Mouse (Mus musculus) limb, embryonic 11.5 days (tissue): Measurements from ENCODE around the gene Eif3i. TPM values are rescaled to one million over a fixed set of nuclear protein-coding genes. Genes with fewer than 3 reads are reported as not detected.
A peak's percentile ranks its signal among the peaks of the same experiment; 100 is the strongest.

Experiments used
- ATAC-seq: fragments of 200-750 bp; cut with Nextera tagmentation; 2 replicates; pipeline ENCODE4 v1.8.0; 2017; ENCODE audit warnings: low read depth; ENCODE audit not compliant: insufficient number of reproducible peaks, low FRiP score, low TSS enrichment
- DNase-seq: peaks from one replicate; pipeline ENCODE4 v3.0.0-alpha.2; 2015; ENCODE audit warnings: low spot score
- H3K27ac ChIP-seq: fragments of 300-500 bp; sonication (generic); replicated peaks from 2 replicates; pipeline ENCODE4 v1.5.1; 2014; ENCODE audit warnings: low read depth, mild to moderate bottlenecking, low read length
- H3K27me3 ChIP-seq: fragments of 300-500 bp; sonication (generic); 2 replicates; pipeline ENCODE4 v1.6.1; 2014; ENCODE audit warnings: mild to moderate bottlenecking, low read length, mixed read lengths; ENCODE audit not compliant: control insufficient read depth, insufficient read depth
- H3K36me3 ChIP-seq: fragments of 300-500 bp; sonication (generic); 2 replicates; pipeline ENCODE4 v1.6.1; 2014; ENCODE audit warnings: mild to moderate bottlenecking, low read length, moderate library complexity, mixed read lengths; ENCODE audit not compliant: control insufficient read depth, insufficient read depth
- H3K4me1 ChIP-seq: fragments of 300-500 bp; sonication (generic); 2 replicates; pipeline ENCODE4 v1.6.1; 2014; ENCODE audit warnings: low read length, mixed read lengths; ENCODE audit not compliant: control insufficient read depth, insufficient read depth
- H3K4me2 ChIP-seq: fragments of 300-500 bp; sonication (generic); 2 replicates; pipeline ENCODE4 v1.6.1; 2014; ENCODE audit warnings: low read depth, mild to moderate bottlenecking, moderate library complexity; ENCODE audit not compliant: severe bottlenecking
- H3K4me3 ChIP-seq: fragments of 300-500 bp; sonication (generic); 2 replicates; pipeline ENCODE4 v1.5.1; 2014; ENCODE audit warnings: low read depth, low read length
- H3K9ac ChIP-seq: fragments of 300-500 bp; sonication (generic); 2 replicates; pipeline ENCODE4 v1.6.1; 2014; ENCODE audit warnings: mild to moderate bottlenecking, low read length
- H3K9me3 ChIP-seq: fragments of 300-500 bp; sonication (generic); 2 replicates; pipeline ENCODE4 v1.6.1; 2016; ENCODE audit warnings: low read length; ENCODE audit not compliant: control insufficient read depth
- WGBS: fragments of 180-500 bp; shearing (Covaris S2); extraction: QIAGEN DNeasy Blood & Tissue Kit; methylation state at CpG from one replicate; pipeline ENCODE4 v1.1.7; 2014; 5-methylcytosine and 5-hydroxymethylcytosine counted together
- polyA plus RNA-seq: library from polyadenylated mRNA; unstranded; fragments of >200 nt; fragmentation: Nextera tagmentation; extraction: Ambion mirVana; gene quantifications from 2 replicates; pipeline ENCODE4 v1.2.1, GENCODE M21; 2014

Gene Eif3i
- polyA plus RNA-seq, 1 experiment from 2014 or later: 317 TPM

GRCm38 (mm10) chr4:129631867-129632266, 31.4 kb upstream of the Eif3i start:
- DNase-seq (no peak), ATAC-seq (no peak)
- Histone ChIP-seq H3K4me1 (no peaks in the 10 kb centered on the region), H3K9me3 (no peaks in the 10 kb centered on the region), H3K4me3 (no peak overlapping the region), H3K9ac (no peak overlapping the region), H3K4me2 (no peak overlapping the region), H3K36me3 (peaks cover 73% of the 10 kb centered on the region), H3K27ac (no peak overlapping the region), H3K27me3 (no peaks in the 10 kb centered on the region)
- 93% methylated on average over 12 of the region's 12 CpGs for WGBS

GRCm38 (mm10) chr4:129630944-129631343, 30.5 kb upstream of the Eif3i start:
- Histone ChIP-seq H3K9ac (no peak overlapping the region), H3K27ac (no peak overlapping the region), H3K36me3 (peaks cover 71% of the 10 kb centered on the region), H3K4me3 (no peak overlapping the region), H3K27me3 (no peaks in the 10 kb centered on the region), H3K4me1 (no peaks in the 10 kb centered on the region), H3K4me2 (no peak overlapping the region), H3K9me3 (no peaks in the 10 kb centered on the region)
- DNase-seq (no peak), ATAC-seq (no peak)
- WGBS: 87% methylated on average over 4 of the region's 4 CpGs

- no peak overlapping the region for H3K4me2 ChIP-seq
- H3K9me3 ChIP-seq: no peaks in the 10 kb centered on the region
- H3K4me1 ChIP-seq: peaks cover 25% of the 10 kb centered on the region
- no peaks in the 10 kb centered on the region for H3K27me3 ChIP-seq
- peaks cover 40% of the 10 kb centered on the region for H3K36me3 ChIP-seq
- H3K4me3 ChIP-seq: no peak overlapping the region
- WGBS: 76% methylated on average over 6 of the region's 6 CpGs
- ATAC-seq (no peak), DNase-seq (no peak)
- H3K9ac ChIP-seq: no peak overlapping the region
- H3K27ac ChIP-seq: no peak overlapping the region
Measured at GRCm38 (mm10) chr4:129626035-129626434, 25.6 kb upstream of the Eif3i start.

- WGBS: 43% methylated on average over 4 of the region's 4 CpGs
- Histone ChIP-seq H3K4me3 (no peak overlapping the region), H3K9ac (no peak overlapping the region; the same call in 1 of the 2 replicates), H3K36me3 (peaks cover 35% of the 10 kb centered on the region), H3K4me1 (peaks cover 25% of the 10 kb centered on the region), H3K4me2 (peak overlapping the region; percentile 84), H3K27me3 (no peaks in the 10 kb centered on the region), H3K9me3 (no peaks in the 10 kb centered on the region), H3K27ac (no peak overlapping the region)
- DNase-seq: no peak
- ATAC-seq: no peak
Measured at GRCm38 (mm10) chr4:129625496-129625895, 25.0 kb upstream of the Eif3i start.

- Histone ChIP-seq H3K9ac (peak overlapping the region; percentile 40), H3K4me3 (peak overlapping the region; percentile 57; the same call in 1 of the 2 replicates), H3K9me3 (no peaks in the 10 kb centered on the region), H3K4me2 (peak overlapping the region; percentile 84), H3K27me3 (no peaks in the 10 kb centered on the region), H3K27ac (peak overlapping the region; percentile 74), H3K36me3 (peaks cover 30% of the 10 kb centered on the region), H3K4me1 (peaks cover 25% of the 10 kb centered on the region)
- DNase-seq (peak; percentile 73), ATAC-seq (no peak)
- WGBS: 0% methylated on average over 6 of the region's 6 CpGs
Measured at GRCm38 (mm10) chr4:129625029-129625370, 24.6 kb upstream of the Eif3i start.

GRCm38 (mm10) chr4:129624281-129625028, 24.0 kb upstream of the Eif3i start:
- H3K4me2 ChIP-seq: peak overlapping the region; percentile 84
- WGBS: 2% methylated on average over 18 of the region's 18 CpGs
- H3K36me3 ChIP-seq: peaks cover 26% of the 10 kb centered on the region
- no peaks in the 10 kb centered on the region for H3K27me3 ChIP-seq
- H3K27ac ChIP-seq: peak overlapping the region; percentile 74
- H3K9me3 ChIP-seq: no peaks in the 10 kb centered on the region
- DNase-seq (peak; percentile 83), ATAC-seq (peak; percentile 67)
- peaks cover 25% of the 10 kb centered on the region for H3K4me1 ChIP-seq
- H3K4me3 ChIP-seq: peak overlapping the region; percentile 57
- H3K9ac ChIP-seq: peak overlapping the region; percentile 73

GRCm38 (mm10) chr4:129623681-129624091, 23.2 kb upstream of the Eif3i start, which contains the start of gene Ccdc28b:
TSS of gene Ccdc28b (minus strand) at chr4:129623947.
- DNase-seq (peak; percentile 50), ATAC-seq (no peak)
- Histone ChIP-seq H3K27ac (peak within 1 kb of the TSS; percentile 74), H3K9ac (peak within 1 kb of the TSS; percentile 73), H3K27me3 (no peaks in the 10 kb centered on the region), H3K9me3 (no peaks in the 10 kb centered on the region), H3K4me2 (peak within 1 kb of the TSS; percentile 84), H3K36me3 (peaks cover 18% of the 10 kb centered on the region), H3K4me3 (peak within 1 kb of the TSS; percentile 57), H3K4me1 (peaks cover 25% of the 10 kb centered on the region)
- under 1% methylated on average over 10 of the region's 10 CpGs for WGBS

- H3K9ac ChIP-seq: peak overlapping the region; percentile 73
- H3K27ac ChIP-seq: no peak overlapping the region; the same call in 1 of the 2 replicates
- peak overlapping the region; percentile 57 for H3K4me3 ChIP-seq
- DNase-seq (no peak), ATAC-seq (no peak)
- peaks cover 28% of the 10 kb centered on the region for H3K4me1 ChIP-seq
- WGBS: 26% methylated on average over 8 of the region's 8 CpGs
- H3K4me2 ChIP-seq: peak overlapping the region; percentile 84
- peaks cover 12% of the 10 kb centered on the region for H3K36me3 ChIP-seq
- no peaks in the 10 kb centered on the region for H3K9me3 ChIP-seq
- no peaks in the 10 kb centered on the region for H3K27me3 ChIP-seq
Measured at GRCm38 (mm10) chr4:129622803-129623535, 22.5 kb upstream of the Eif3i start.
